Mouse (Mus musculus): ENCODE results near the gene Npas1. TPM values are rescaled to one million over a fixed set of nuclear protein-coding genes. Genes with fewer than 3 reads are reported as not detected.

The Npas1 gene
- polyA plus RNA-seq, 2 experiments from 2014 or later, result 0.22 TPM; not detected in 1

- ATAC-seq, result no peak
Measured at GRCm38 (mm10) chr7:16468115-16468514, 9.4 kb downstream of the Npas1 start.

- no peak for ATAC-seq
Measured at GRCm38 (mm10) chr7:16466565-16466964, 11.0 kb downstream of the Npas1 start.

- ATAC-seq, result no peak
Measured at GRCm38 (mm10) chr7:16465568-16465967, 12.0 kb downstream of the Npas1 start.

- ATAC-seq, result no peak
Measured at GRCm38 (mm10) chr7:16465160-16465559, 12.4 kb downstream of the Npas1 start.

- peak; percentile 60 for ATAC-seq
Measured at GRCm38 (mm10) chr7:16463214-16463613, 14.3 kb downstream of the Npas1 start.

GRCm38 (mm10) chr7:16461705-16462104, 15.8 kb downstream of the Npas1 start:
- ATAC-seq, result no peak

- no peak for ATAC-seq
Measured at GRCm38 (mm10) chr7:16461151-16461550, 16.4 kb downstream of the Npas1 start.

- ATAC-seq, result no peak
Measured at GRCm38 (mm10) chr7:16460566-16460965, 17.0 kb downstream of the Npas1 start.

GRCm38 (mm10) chr7:16456289-16456688, 21.2 kb downstream of the Npas1 start:
- ATAC-seq, result no peak

GRCm38 (mm10) chr7:16455016-16455415, 22.5 kb downstream of the Npas1 start:
- no peak for ATAC-seq

- ATAC-seq, result peak; percentile 26
Measured at GRCm38 (mm10) chr7:16453118-16453711, 24.3 kb downstream of the Npas1 start.

- ATAC-seq, result peak; percentile 99
Measured at GRCm38 (mm10) chr7:16452587-16453073, 24.9 kb downstream of the Npas1 start, which contains the start of gene Tmem160. Gene Tmem160 (plus strand): TSS chr7:16452779.

GRCm38 (mm10) chr7:16451656-16452055, 25.9 kb downstream of the Npas1 start:
- no peak for ATAC-seq

GRCm38 (mm10) chr7:16441241-16441640, 36.3 kb downstream of the Npas1 start:
- no peak for ATAC-seq

GRCm38 (mm10) chr7:16435088-16435487, 42.4 kb downstream of the Npas1 start:
- no peak for ATAC-seq

- no peak for ATAC-seq
Measured at GRCm38 (mm10) chr7:16433352-16433971, 44.1 kb downstream of the Npas1 start.

- peak; percentile 54 for ATAC-seq
Measured at GRCm38 (mm10) chr7:16426129-16426729, 51.3 kb downstream of the Npas1 start.

- ATAC-seq, result no peak
Measured at GRCm38 (mm10) chr7:16425721-16426120, 51.8 kb downstream of the Npas1 start.

- ATAC-seq, result no peak
Measured at GRCm38 (mm10) chr7:16423731-16424130, 53.8 kb downstream of the Npas1 start.

- no peak for ATAC-seq
Measured at GRCm38 (mm10) chr7:16422222-16422856, 55.2 kb downstream of the Npas1 start.

- no peak for ATAC-seq
Measured at GRCm38 (mm10) chr7:16420493-16421118, 56.9 kb downstream of the Npas1 start.

- ATAC-seq, result no peak
Measured at GRCm38 (mm10) chr7:16418713-16419112, 58.8 kb downstream of the Npas1 start.
